Mouse (Mus musculus): ENCODE measurements around the gene Adgrg5. TPM values are rescaled to one million over a fixed set of nuclear protein-coding genes. Genes with fewer than 3 reads are reported as not detected.

Gene Adgrg5
- total RNA-seq, 2 experiments from 2014 or later = 0.18 to 0.55 TPM

- peak; percentile 87 to 89 for DNase-seq (ENCODE audit: low spot score in 2 of 2)
Measured at GRCm38 (mm10) chr8:94917352-94917751, 6.1 kb upstream of the Adgrg5 start.

- peak in 1 of 2 experiments; percentile 44 for DNase-seq (ENCODE audit: low spot score in 2 of 2)
Measured at GRCm38 (mm10) chr8:94917851-94918495, 5.5 kb upstream of the Adgrg5 start, which contains the start of gene Ccdc102a. Gene Ccdc102a, minus strand, starts transcription at chr8:94918098.

- DNase-seq (ENCODE audit: low spot score in 2 of 2) = no peak
Measured at GRCm38 (mm10) chr8:94919256-94919655, 4.2 kb upstream of the Adgrg5 start.

GRCm38 (mm10) chr8:94922176-94922575 lies 1.3 kb upstream of the Adgrg5 start:
- DNase-seq (ENCODE audit: low spot score in 2 of 2) = no peak

- no peak for DNase-seq (ENCODE audit: low spot score in 2 of 2)
Measured at GRCm38 (mm10) chr8:94922602-94923001, 892 bp upstream of the Adgrg5 start.

GRCm38 (mm10) chr8:94928227-94928626 lies 4.7 kb downstream of the Adgrg5 start:
- DNase-seq (ENCODE audit: low spot score in 2 of 2) = no peak

GRCm38 (mm10) chr8:94933918-94934317 lies 10.4 kb downstream of the Adgrg5 start:
- no peak for DNase-seq (ENCODE audit: low spot score in 2 of 2)

GRCm38 (mm10) chr8:94935172-94935571 lies 11.7 kb downstream of the Adgrg5 start:
- no peak for DNase-seq (ENCODE audit: low spot score in 2 of 2)

GRCm38 (mm10) chr8:94942566-94942965 lies 19.1 kb downstream of the Adgrg5 start:
- peak; percentile 66 to 73 for DNase-seq (ENCODE audit: low spot score in 2 of 2)

- DNase-seq (ENCODE audit: low spot score in 2 of 2) = no peak
Measured at GRCm38 (mm10) chr8:94945185-94945584, 21.7 kb downstream of the Adgrg5 start.

- no peak for DNase-seq (ENCODE audit: low spot score in 2 of 2)
Measured at GRCm38 (mm10) chr8:94948421-94948820, 24.9 kb downstream of the Adgrg5 start.

- DNase-seq (ENCODE audit: low spot score in 2 of 2) = no peak
Measured at GRCm38 (mm10) chr8:94949010-94949409, 25.5 kb downstream of the Adgrg5 start.

GRCm38 (mm10) chr8:94950046-94950445 lies 26.6 kb downstream of the Adgrg5 start:
- DNase-seq (ENCODE audit: low spot score in 2 of 2) = peak; percentile 81 to 88

GRCm38 (mm10) chr8:94950458-94950857 lies 27.0 kb downstream of the Adgrg5 start:
- DNase-seq (ENCODE audit: low spot score in 2 of 2) = no peak

GRCm38 (mm10) chr8:94952086-94952485 lies 28.6 kb downstream of the Adgrg5 start:
- DNase-seq (ENCODE audit: low spot score in 2 of 2) = no peak

GRCm38 (mm10) chr8:94953624-94954367 lies 30.3 kb downstream of the Adgrg5 start:
- no peak for DNase-seq (ENCODE audit: low spot score in 2 of 2)

- no peak for DNase-seq (ENCODE audit: low spot score in 2 of 2)
Measured at GRCm38 (mm10) chr8:94954368-94954737, 30.9 kb downstream of the Adgrg5 start.

GRCm38 (mm10) chr8:94954921-94955758 lies 31.6 kb downstream of the Adgrg5 start:
- no peak for DNase-seq (ENCODE audit: low spot score in 2 of 2)

GRCm38 (mm10) chr8:94956078-94956574 lies 32.6 kb downstream of the Adgrg5 start:
- DNase-seq (ENCODE audit: low spot score in 2 of 2) = no peak

GRCm38 (mm10) chr8:94962201-94962600 lies 38.7 kb downstream of the Adgrg5 start:
- DNase-seq (ENCODE audit: low spot score in 2 of 2) = no peak

GRCm38 (mm10) chr8:94964828-94965227 lies 41.3 kb downstream of the Adgrg5 start:
- DNase-seq (ENCODE audit: low spot score in 2 of 2) = no peak

GRCm38 (mm10) chr8:94966578-94966977 lies 43.1 kb downstream of the Adgrg5 start:
- peak in 1 of 2 experiments; percentile 58 for DNase-seq (ENCODE audit: low spot score in 2 of 2)
